Mouse (Mus musculus) liver, embryonic 14.5 days (tissue): ENCODE measurements around the gene Rnf182. TPM values are rescaled to one million over a fixed set of nuclear protein-coding genes. Genes with fewer than 3 reads are reported as not detected.

Experiments used
- ATAC-seq: fragments of 200-750 bp; cut with Nextera tagmentation; 2 replicates; pipeline ENCODE4 v1.8.0; 2017; ENCODE audit warnings: moderate number of reproducible peaks, mild to moderate bottlenecking, moderate library complexity; ENCODE audit not compliant: insufficient read depth
- DNase-seq, 3 experiments: peaks; one replicate each; pipeline ENCODE4 v3.0.0-alpha.2; 2012 to 2013; ENCODE audit warnings: low read depth in 3 of 3, low spot score in 3 of 3
- H3K27ac ChIP-seq: fragments of 300-500 bp; sonication (generic); 2 replicates; pipeline ENCODE4 v1.5.1; 2014; ENCODE audit warnings: moderate library complexity, mild to moderate bottlenecking, control low read depth, inconsistent platforms
- H3K27me3 ChIP-seq: fragments of 300-500 bp; sonication (generic); 2 replicates; pipeline ENCODE4 v1.6.1; 2014; ENCODE audit warnings: mild to moderate bottlenecking, low read length, moderate library complexity; ENCODE audit not compliant: control insufficient read depth, insufficient read depth
- H3K36me3 ChIP-seq: fragments of 300-500 bp; sonication (generic); replicated peaks from 2 replicates; pipeline ENCODE4 v1.6.1; 2014; ENCODE audit warnings: low read depth; ENCODE audit not compliant: control insufficient read depth, insufficient read depth
- H3K4me1 ChIP-seq, 2 experiments: fragments of 200-500 bp in 1 of 2; fragments of 300-500 bp in 1 of 2; sonication (generic) in 1 of 2; replicated peaks; 2 replicates each; pipeline ENCODE4 v1.6.1; 2012 to 2014; ENCODE audit warnings: antibody characterized with exemption in 1 of 2, inconsistent platforms in 1 of 2, low read length in 1 of 2; ENCODE audit not compliant: control insufficient read depth in 2 of 2, insufficient read depth in 2 of 2
- H3K4me2 ChIP-seq: fragments of 300-500 bp; sonication (generic); 2 replicates; pipeline ENCODE4 v1.6.1; 2014; ENCODE audit warnings: low read depth, mild to moderate bottlenecking, control low read depth, moderate library complexity
- H3K4me3 ChIP-seq, 2 experiments: fragments of 200-500 bp in 1 of 2; fragments of 300-500 bp in 1 of 2; sonication (generic) in 1 of 2; 2 replicates each; pipeline ENCODE4 v1.5.1; 2012 to 2014; ENCODE audit warnings: low read depth in 2 of 2, low read length in 2 of 2, mild to moderate bottlenecking in 2 of 2, control low read depth in 1 of 2, inconsistent platforms in 1 of 2, moderate library complexity in 1 of 2; ENCODE audit not compliant: insufficient read depth in 1 of 2
- H3K9ac ChIP-seq: fragments of 300-500 bp; sonication (generic); replicated peaks from 2 replicates; pipeline ENCODE4 v1.6.1; 2014; ENCODE audit warnings: mild to moderate bottlenecking, control low read depth, moderate library complexity
- H3K9me3 ChIP-seq: fragments of 300-500 bp; sonication (generic); 2 replicates; pipeline ENCODE4 v1.6.1; 2016; ENCODE audit warnings: low read length, mixed read lengths; ENCODE audit not compliant: control insufficient read depth
- CTCF ChIP-seq: IDR thresholded peaks from 2 replicates; pipeline ENCODE4 v1.5.1; 2016; ENCODE audit warnings: antibody characterized with exemption, low read depth, control low read depth
- EP300 ChIP-seq: IDR thresholded peaks from 2 replicates; pipeline ENCODE4 v1.6.1; 2016; ENCODE audit warnings: antibody characterized with exemption, low read depth
- WGBS: fragments of 180-500 bp; shearing (Covaris S2); extraction: QIAGEN DNeasy Blood & Tissue Kit; methylation state at CpG from one replicate; pipeline ENCODE4 v1.1.7; 2014; ENCODE audit not compliant: insufficient replicate concordance; 5-methylcytosine and 5-hydroxymethylcytosine counted together
- polyA plus RNA-seq, 2 experiments: library from polyadenylated mRNA; depleted of rRNA in 1 of 2; stranded (reverse) in 1 of 2; unstranded in 1 of 2; fragments of >200 nt; fragmentation: Nextera tagmentation in 1 of 2; extraction: Ambion mirVana in 1 of 2; gene quantifications; 2 replicates each; pipeline versions ENCODE4 v1.2.1 to v1.2.3; 2012 to 2014

Rnf182 gene
- polyA plus RNA-seq, 2 experiments, result 0.05 to 0.07 TPM

- no peak for ATAC-seq
- Histone ChIP-seq H3K27ac (no peak overlapping the region), H3K4me2 (no peak overlapping the region), H3K4me3 (no peak overlapping the region), H3K4me1 (no peaks in the 10 kb centered on the region), H3K9me3 (no peaks in the 10 kb centered on the region), H3K36me3 (no peaks in the 10 kb centered on the region), H3K27me3 (no peaks in the 10 kb centered on the region), H3K9ac (no peak overlapping the region)
- WGBS, result 57% methylated on average over 8 of the region's 8 CpGs
- no peak for DNase-seq
- no peak for TF ChIP-seq EP300
- TF ChIP-seq CTCF, result no peak
These were observed 22.8 kb upstream of the Rnf182 start for GRCm38 (mm10) chr13:43592681-43593068.

- Histone ChIP-seq H3K9me3 (no peaks in the 10 kb centered on the region), H3K4me1 (no peaks in the 10 kb centered on the region), H3K9ac (no peak overlapping the region), H3K27ac (no peak overlapping the region), H3K27me3 (no peaks in the 10 kb centered on the region), H3K4me3 (no peak overlapping the region), H3K4me2 (no peak overlapping the region), H3K36me3 (no peaks in the 10 kb centered on the region)
- DNase-seq, result no peak
- peak; percentile 69 for TF ChIP-seq CTCF
- TF ChIP-seq EP300, result no peak
- WGBS, result 42% methylated on average over 4 of the region's 4 CpGs
- no peak for ATAC-seq
These were observed 19.6 kb upstream of the Rnf182 start for GRCm38 (mm10) chr13:43595896-43596295.

- H3K27ac ChIP-seq, result no peak overlapping the region
- 63% methylated on average over 6 of the region's 6 CpGs for WGBS
- TF ChIP-seq EP300, result no peak
- no peak for TF ChIP-seq CTCF
- H3K9me3 ChIP-seq, result no peaks in the 10 kb centered on the region
- no peaks in the 10 kb centered on the region for H3K36me3 ChIP-seq
- DNase-seq (no peak), ATAC-seq (no peak)
- H3K4me1 ChIP-seq, result no peaks in the 10 kb centered on the region
- no peaks in the 10 kb centered on the region for H3K27me3 ChIP-seq
- H3K4me3 ChIP-seq, result no peak overlapping the region
- no peak overlapping the region for H3K9ac ChIP-seq
- H3K4me2 ChIP-seq, result no peak overlapping the region
These were observed 14.5 kb upstream of the Rnf182 start for GRCm38 (mm10) chr13:43600967-43601366.

- WGBS, result 56% methylated on average over 2 of the region's 2 CpGs
- no peak overlapping the region for H3K27ac ChIP-seq
- TF ChIP-seq CTCF, result no peak
- TF ChIP-seq EP300, result no peak
- no peak overlapping the region for H3K4me3 ChIP-seq
- no peaks in the 10 kb centered on the region for H3K9me3 ChIP-seq
- no peak overlapping the region for H3K9ac ChIP-seq
- no peaks in the 10 kb centered on the region for H3K36me3 ChIP-seq
- DNase-seq (no peak), ATAC-seq (no peak)
- no peaks in the 10 kb centered on the region for H3K27me3 ChIP-seq
- H3K4me2 ChIP-seq, result no peak overlapping the region
- H3K4me1 ChIP-seq, result no peaks in the 10 kb centered on the region
These were observed 13.1 kb upstream of the Rnf182 start for GRCm38 (mm10) chr13:43602440-43602839.

- Histone ChIP-seq H3K4me1 (no peaks in the 10 kb centered on the region), H3K36me3 (no peaks in the 10 kb centered on the region)
- no peak for ATAC-seq
These were observed 12.5 kb upstream of the Rnf182 start for GRCm38 (mm10) chr13:43603042-43603441.

More at GRCm38 (mm10) chr13:43603042-43603441, 12.5 kb upstream of the Rnf182 start:
- H3K9me3 ChIP-seq, result no peaks in the 10 kb centered on the region
- H3K27ac ChIP-seq, result no peak overlapping the region
- H3K4me2 ChIP-seq, result no peak overlapping the region
- TF ChIP-seq CTCF (no peak), EP300 (no peak)
- no peak overlapping the region for H3K4me3 ChIP-seq
- no peak for DNase-seq
- H3K27me3 ChIP-seq, result no peaks in the 10 kb centered on the region
- H3K9ac ChIP-seq, result no peak overlapping the region
- 68% methylated on average over 13 of the region's 13 CpGs for WGBS
